Comparison of ENCODE assay signal across 8 mouse cellular contexts in genomic region chr6:114968361-114969212, GRCm38 (mm10). TPM values are rescaled to one million over a fixed set of nuclear protein-coding genes. Genes with fewer than 3 reads are reported as not detected.
A peak's percentile ranks its signal among the peaks of the same experiment; 100 is the strongest.
DNase-seq lines count a peak whose midpoint lies in the region; ATAC-seq and TF ChIP-seq lines count a peak whose summit lies in the region.

No protein-coding gene starts in this region.

- no peak for TF ChIP-seq POLR2A in bone marrow, adult 2 months (IDR thresholded peaks at IDR 0.05; ENCODE audit: borderline replicate concordance, control insufficient read depth, low read depth, low read length)
- peak; percentile 82 for TF ChIP-seq POLR2A in liver, adult 2 months (IDR thresholded peaks at IDR 0.05; ENCODE audit: extremely low read depth, insufficient read depth, low read length)
- TF ChIP-seq POLR2A in testis, adult 2 months (IDR thresholded peaks at IDR 0.05; ENCODE audit: control insufficient read depth, low read depth, low read length) = no peak

- peak overlapping the region; percentile 100 for H3K4me2 ChIP-seq in heart, embryonic 14.5 days (ENCODE audit: low read length)
- H3K4me2 ChIP-seq in neural tube, embryonic 11.5 days (ENCODE audit: low read depth) = peak overlapping the region; percentile 100

- H3K9me3 ChIP-seq in forebrain, embryonic 10.5 days = no peaks in the 10 kb centered on the region; the same call in 1 of the 2 replicates
- no peaks in the 10 kb centered on the region for H3K9me3 ChIP-seq in heart, embryonic 14.5 days (ENCODE audit: control insufficient read depth, low read length)
- no peaks in the 10 kb centered on the region for H3K9me3 ChIP-seq in neural tube, embryonic 11.5 days (ENCODE audit: control insufficient read depth, low read length)

- H3K27ac ChIP-seq in bone marrow, adult 2 months (ENCODE audit: control insufficient read depth, insufficient read depth, low read depth, low read length, poor library complexity) = no peak overlapping the region; the same call in 1 of the 2 replicates
- peak overlapping the region; percentile 77 for H3K27ac ChIP-seq in forebrain, embryonic 10.5 days
- peak overlapping the region in 1 of 2 experiments; percentile 26; a peak in 2 of 4 replicates for H3K27ac ChIP-seq in heart, embryonic 14.5 days (replicated peaks in 1 of 2; ENCODE audit: control insufficient read depth in 1 of 2, insufficient read depth in 1 of 2, low read depth in 2 of 2, low read length in 2 of 2)
- peak overlapping the region; percentile 76 for H3K27ac ChIP-seq in liver, adult 2 months (replicated peaks; ENCODE audit: insufficient read depth, low read depth, low read length)
- H3K27ac ChIP-seq in neural tube, embryonic 11.5 days (ENCODE audit: low read depth, low read length) = no peak overlapping the region
- no peak overlapping the region for H3K27ac ChIP-seq in testis, adult 2 months (ENCODE audit: control insufficient read depth, insufficient read depth, low read depth, low read length)

- H3K79me2 ChIP-seq in liver, adult 2 months (ENCODE audit: control insufficient read depth, insufficient read depth, low read length) = peaks cover 28% of the 10 kb centered on the region; the same call in 1 of the 2 replicates

- H3K9ac ChIP-seq in heart, embryonic 14.5 days (ENCODE audit: low read length) = peak overlapping the region; percentile 80
- H3K9ac ChIP-seq in liver, adult 2 months (ENCODE audit: low read depth, low read length) = peak overlapping the region; percentile 85
- H3K9ac ChIP-seq in neural tube, embryonic 11.5 days (ENCODE audit: low read length) = peak overlapping the region; percentile 46

- H3K4me1 ChIP-seq in bone marrow, adult 2 months (ENCODE audit: control insufficient read depth, insufficient read depth, low read length) = peaks cover 3% of the 10 kb centered on the region; the same call in 1 of the 2 replicates
- H3K4me1 ChIP-seq in forebrain, embryonic 10.5 days = peaks cover 41% of the 10 kb centered on the region
- H3K4me1 ChIP-seq in heart, embryonic 14.5 days (ENCODE audit: control insufficient read depth in 2 of 2, insufficient read depth in 2 of 2, low read length in 2 of 2) = peaks cover 4 to 6% of the 10 kb centered on the region in 2 experiments; a peak in 2 of 4 replicates
- H3K4me1 ChIP-seq in liver, adult 2 months (ENCODE audit: control insufficient read depth, insufficient read depth, low read length) = peaks cover 10% of the 10 kb centered on the region
- peaks cover 4% of the 10 kb centered on the region for H3K4me1 ChIP-seq in neural tube, embryonic 11.5 days (ENCODE audit: control insufficient read depth, insufficient read depth, low read length)
- peaks cover 21% of the 10 kb centered on the region for H3K4me1 ChIP-seq in testis, adult 2 months (ENCODE audit: control insufficient read depth, insufficient read depth, low read length)

- ATAC-seq in heart, embryonic 14.5 days (ENCODE audit: insufficient number of reproducible peaks, insufficient read depth, low FRiP score, low read depth) = peak; percentile 74
- ATAC-seq in neural tube, embryonic 11.5 days (ENCODE audit: insufficient read depth, low FRiP score, low TSS enrichment) = peak; percentile 58

- no peaks in the 10 kb centered on the region for H3K36me3 ChIP-seq in forebrain, embryonic 10.5 days (replicated peaks)
- no peaks in the 10 kb centered on the region for H3K36me3 ChIP-seq in heart, embryonic 14.5 days (ENCODE audit: control insufficient read depth, insufficient read depth, low read length)
- no peaks in the 10 kb centered on the region for H3K36me3 ChIP-seq in liver, adult 2 months (ENCODE audit: control insufficient read depth, insufficient read depth, low read length)
- H3K36me3 ChIP-seq in neural tube, embryonic 11.5 days (ENCODE audit: control insufficient read depth, insufficient read depth, low read length) = no peaks in the 10 kb centered on the region
- H3K36me3 ChIP-seq in testis, adult 2 months (ENCODE audit: control insufficient read depth, insufficient read depth, low read length) = no peaks in the 10 kb centered on the region

- peaks cover 87% of the 10 kb centered on the region for H3K27me3 ChIP-seq in forebrain, embryonic 10.5 days (ENCODE audit: poor library complexity, severe bottlenecking)
- H3K27me3 ChIP-seq in heart, embryonic 14.5 days (ENCODE audit: control insufficient read depth, insufficient read depth, low read length) = peaks cover 17% of the 10 kb centered on the region
- H3K27me3 ChIP-seq in liver, adult 2 months (ENCODE audit: control insufficient read depth, insufficient read depth, low read length) = no peaks in the 10 kb centered on the region
- H3K27me3 ChIP-seq in neural tube, embryonic 11.5 days (ENCODE audit: control insufficient read depth, insufficient read depth, low read length) = peaks cover 19% of the 10 kb centered on the region
- no peaks in the 10 kb centered on the region for H3K27me3 ChIP-seq in testis, adult 2 months (ENCODE audit: control insufficient read depth, insufficient read depth, low read length)

- H3K4me3 ChIP-seq in bone marrow, adult 2 months (replicated peaks; ENCODE audit: control insufficient read depth, low read depth, low read length) = peak overlapping the region; percentile 56
- peak overlapping the region; percentile 76 for H3K4me3 ChIP-seq in forebrain, embryonic 10.5 days
- H3K4me3 ChIP-seq in heart, embryonic 14.5 days (ENCODE audit: control insufficient read depth in 1 of 2, insufficient read depth in 1 of 2, low read depth in 1 of 2, low read length in 2 of 2) = peak overlapping the region; percentile 77
- H3K4me3 ChIP-seq in liver, adult 2 months (ENCODE audit: insufficient read depth, low read depth, low read length) = peak overlapping the region; percentile 77
- peak overlapping the region; percentile 62 for H3K4me3 ChIP-seq in neural tube, embryonic 11.5 days (ENCODE audit: low read depth, low read length)
- peak overlapping the region; percentile 83 for H3K4me3 ChIP-seq in testis, adult 2 months (ENCODE audit: control insufficient read depth, low read depth, low read length)

- peak; percentile 65 for DNase-seq in CD4-positive helper T cell, adult 2 months (ENCODE audit: low read depth, low spot score)
- peak; percentile 66 for DNase-seq in forebrain, embryonic 10.5 days (ENCODE audit: extremely low spot score, low spot score)
- DNase-seq in kidney, postnatal 10 days = peak; percentile 94
- DNase-seq in liver, adult 2 months (ENCODE audit: extremely low read depth, low read depth, low spot score) = peak; percentile 79
- peak; percentile 80 for DNase-seq in neural tube, embryonic 11.5 days (ENCODE audit: low spot score)

- TF ChIP-seq CTCF in bone marrow, adult 2 months (IDR thresholded peaks at IDR 0.05; ENCODE audit: control insufficient read depth, insufficient read depth, low read length) = no peak
- no peak for TF ChIP-seq CTCF in liver, adult 2 months (IDR thresholded peaks at IDR 0.05; ENCODE audit: low read depth, low read length)
- TF ChIP-seq CTCF in testis, adult 2 months (IDR thresholded peaks at IDR 0.05; ENCODE audit: control insufficient read depth, insufficient read depth, insufficient replicate concordance, low read depth, low read length) = no peak

- under 1% methylated on average over 82 of the region's 82 CpGs for WGBS in bone marrow, adult 2 months
- under 1% methylated on average over 82 of the region's 82 CpGs for WGBS in forebrain, embryonic 10.5 days
- WGBS in heart, embryonic 14.5 days = under 1% methylated on average over 81 of the region's 82 CpGs
- WGBS in liver, adult 2 months = under 1% methylated on average over 80 of the region's 82 CpGs
- WGBS in neural tube, embryonic 11.5 days = 1% methylated on average over 75 of the region's 82 CpGs

RNA-seq across cellular contexts. Expression of gene Vgll4, which starts 1.2 kb away (rescaled TPM):
- polyA plus RNA-seq in bone marrow, adult 2 months (2011; ENCODE audit: insufficient read depth, insufficient read length, low replicate concordance, missing spikeins) = 5.4 and 9.9 TPM in 2 replicates
- 79.0 and 81.7 TPM in 2 replicates for polyA plus RNA-seq in forebrain, embryonic 10.5 days (2016; fragmentation: Nextera tagmentation; extraction: Ambion mirVana)
- 49.7 and 52.7 TPM in 2 replicates for polyA plus RNA-seq in heart, embryonic 14.5 days (2014; fragmentation: Nextera tagmentation; extraction: Ambion mirVana)
- total RNA-seq in liver, adult 2 months (2014; rRNA removed) = 24.3 and 31.0 TPM in 2 replicates
- 32.1 and 44.5 TPM in 2 replicates for polyA plus RNA-seq in liver, adult 2 months (2012; rRNA removed)
- polyA plus RNA-seq in neural tube, embryonic 11.5 days (2014; fragmentation: Nextera tagmentation; extraction: Ambion mirVana) = 62.0 and 62.3 TPM in 2 replicates
- polyA plus RNA-seq in testis, adult 2 months (2012; rRNA removed) = 37.6 and 38.4 TPM in 2 replicates

Comparison
In these comparisons a context has a peak if more than half of its experiments do, and no peak if none do; other contexts are left out.
1. H3K27ac ChIP-seq: peak in forebrain, embryonic 10.5 days (single experiment) and liver, adult 2 months (single experiment); none in bone marrow, adult 2 months (single experiment), neural tube, embryonic 11.5 days (single experiment) and testis, adult 2 months (single experiment).
2. Peak in every context shown above with its lines, with median percentiles within 50 percentile points of each other: DNase-seq, H3K4me3 ChIP-seq and H3K9ac ChIP-seq.